Mouse (Mus musculus): ENCODE data around the gene Slc23a4.

Gene Slc23a4

GRCm38 (mm10) chr6:34955862-34956241, 32.4 kb downstream of the Slc23a4 start:
- in situ Hi-C loops (cut with MboI, MseI): no loop called here

GRCm38 (mm10) chr6:34954926-34955861, 33.0 kb downstream of the Slc23a4 start:
- in situ Hi-C loops (cut with MboI, MseI): no loop called here

DNA sequence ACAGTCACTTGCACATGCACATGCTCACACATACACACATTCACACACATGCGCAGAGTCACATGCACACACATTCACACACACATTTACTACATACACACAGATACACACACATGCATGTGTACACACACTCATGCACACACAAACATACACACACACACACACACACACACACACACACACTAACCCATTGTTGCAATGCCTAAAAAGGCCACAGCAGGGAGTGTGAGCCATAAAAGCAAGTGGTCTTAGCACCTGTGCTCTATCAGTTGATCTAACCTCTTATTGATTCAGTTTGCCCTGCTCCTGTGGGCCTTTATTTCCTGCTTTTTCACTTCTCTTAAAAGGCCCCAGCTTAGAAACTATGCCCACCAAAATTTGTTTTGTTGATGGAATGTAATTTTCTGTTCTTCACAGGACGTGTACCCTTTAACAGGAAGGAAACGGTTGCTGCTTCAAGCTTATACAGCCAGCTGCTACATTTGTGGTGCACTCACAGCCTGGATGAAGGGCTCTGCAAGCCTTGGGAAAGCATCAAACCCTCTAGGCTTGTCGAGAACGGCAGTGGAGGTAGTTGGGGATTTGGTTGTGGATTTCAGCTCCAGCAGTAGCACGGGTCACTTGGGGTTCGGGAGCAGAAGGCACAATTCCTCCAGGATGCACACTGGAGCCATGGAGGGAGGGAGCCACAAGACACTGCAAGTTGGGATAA, 36.1 kb downstream of the Slc23a4 start:
- in situ Hi-C loops (cut with MboI, MseI): no loop called here

- in situ Hi-C loops (cut with MboI, MseI): no loop called here
Measured at GRCm38 (mm10) chr6:34951518-34951917, 36.7 kb downstream of the Slc23a4 start.

GRCm38 (mm10) chr6:34948461-34948860, 39.7 kb downstream of the Slc23a4 start:
- in situ Hi-C loops (cut with MboI, MseI): no loop called here

DNA sequence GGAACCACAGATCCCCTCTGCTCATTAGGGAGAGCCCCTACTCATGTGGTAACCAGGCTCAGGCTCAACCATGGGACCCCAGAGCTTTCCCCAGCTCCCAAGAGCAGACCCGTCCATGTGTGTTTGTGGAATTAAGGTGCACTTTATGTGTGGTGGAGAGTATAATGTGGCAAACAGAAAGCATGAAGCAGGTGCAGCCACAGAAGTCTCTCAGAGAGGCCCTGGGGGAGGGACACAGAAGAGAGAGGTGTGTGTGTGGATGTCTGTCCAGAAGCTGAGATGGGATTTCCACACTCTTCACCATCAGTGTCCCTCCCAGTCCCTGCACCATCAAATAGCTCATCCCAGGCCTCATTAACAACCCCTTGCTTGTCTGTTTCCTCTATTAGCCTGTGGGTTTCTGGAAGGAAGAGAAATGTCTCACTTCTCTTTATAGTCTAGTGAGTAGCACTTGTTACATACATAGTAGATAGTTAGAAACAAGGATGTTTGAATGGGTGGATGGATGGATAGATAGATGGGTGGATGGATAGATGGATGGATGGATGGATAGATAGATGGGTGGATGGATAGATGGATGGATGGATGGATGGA, 41.6 kb downstream of the Slc23a4 start:
- in situ Hi-C loops (cut with MboI, MseI): no loop called here

GRCm38 (mm10) chr6:34943499-34943898, 44.7 kb downstream of the Slc23a4 start:
- in situ Hi-C loops (cut with MboI, MseI): no loop called here

DNA sequence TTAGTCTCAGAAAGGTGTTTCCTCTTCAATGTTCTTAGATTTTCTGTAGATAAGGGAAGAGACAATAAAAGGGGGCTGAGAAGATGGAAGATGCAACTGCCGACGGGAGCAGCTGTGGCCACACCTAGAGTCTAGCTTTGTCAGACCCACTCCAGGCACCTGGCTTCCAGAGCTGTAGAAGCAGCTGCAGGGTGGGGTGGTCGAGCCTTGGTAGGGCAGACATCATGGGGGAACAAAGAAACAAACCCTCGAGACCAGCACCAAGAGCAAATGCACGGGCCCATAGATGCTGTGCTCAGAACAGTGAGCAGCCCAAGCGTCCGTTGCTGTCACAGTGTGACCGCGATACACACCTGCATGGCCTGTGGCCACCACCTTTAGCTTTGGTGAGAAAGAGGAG, 45.8 kb downstream of the Slc23a4 start:
- in situ Hi-C loops (cut with MboI, MseI): no loop called here

DNA sequence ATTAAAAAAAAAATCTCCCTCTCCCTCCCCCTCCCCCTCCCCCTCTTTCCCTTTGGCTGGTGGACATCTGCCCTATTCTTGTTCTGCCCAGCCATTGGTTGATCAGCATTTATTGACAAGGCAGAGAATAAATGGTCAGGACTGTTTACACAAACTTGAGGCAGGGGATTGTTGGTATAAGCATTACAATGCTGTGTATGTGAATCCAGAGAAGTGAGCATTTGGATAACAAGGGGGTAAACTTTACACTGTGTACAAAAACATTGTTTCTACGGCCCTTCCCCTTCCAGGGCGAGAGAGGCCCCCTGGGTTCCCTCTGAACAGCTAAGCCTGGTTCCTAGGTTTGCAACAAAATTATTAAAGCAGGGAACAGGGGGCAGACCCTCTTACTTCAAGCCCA, 46.7 kb downstream of the Slc23a4 start:
- in situ Hi-C loops (cut with MboI, MseI): no loop called here

DNA sequence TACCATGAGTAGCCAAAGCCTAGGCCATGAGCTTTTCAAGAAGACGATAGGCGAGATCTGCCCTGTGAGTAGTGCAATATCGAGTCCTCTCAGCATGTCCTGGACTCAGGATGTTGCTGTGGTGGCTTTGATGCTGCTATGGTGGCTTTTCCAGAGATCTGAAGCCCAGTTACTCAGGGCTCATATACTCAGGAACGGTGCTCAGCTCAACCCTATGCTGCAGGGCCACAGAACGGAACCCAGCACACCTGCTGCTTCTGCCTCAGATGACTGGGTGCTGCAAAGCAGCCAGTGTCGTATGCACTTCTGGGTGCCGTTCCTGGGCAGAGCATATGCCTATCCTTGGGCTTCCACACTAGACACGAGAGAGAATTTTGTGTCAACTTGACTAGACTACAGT, 48.8 kb downstream of the Slc23a4 start:
- in situ Hi-C loops (cut with MboI, MseI): loop anchor here (10.0 kb wide), 1 partner anchor 55 kb away; no protein-coding TSS in a partner anchor

DNA sequence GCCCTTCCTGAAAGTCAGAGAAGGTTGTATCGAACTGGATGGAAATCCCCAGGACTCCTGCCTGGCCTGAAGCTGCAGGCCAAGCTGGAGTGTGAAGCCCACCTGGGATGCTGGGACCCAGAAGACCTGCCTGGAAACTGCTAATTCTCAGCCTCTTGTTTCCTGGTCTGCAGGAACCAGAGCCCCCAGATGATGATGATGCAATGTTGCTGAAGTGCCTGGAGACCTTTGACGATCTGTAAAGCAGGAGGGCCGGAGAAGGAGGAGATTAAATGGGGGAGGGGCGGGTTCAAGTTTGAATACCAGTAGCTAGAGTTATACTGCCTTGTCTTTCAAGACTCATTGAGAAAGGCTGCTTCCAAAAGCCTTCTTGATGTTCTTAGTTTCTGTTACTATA, 49.3 kb downstream of the Slc23a4 start:
- in situ Hi-C loops (cut with MboI, MseI): loop anchor here (10.0 kb wide), 1 partner anchor 56 kb away; no protein-coding TSS in a partner anchor

DNA sequence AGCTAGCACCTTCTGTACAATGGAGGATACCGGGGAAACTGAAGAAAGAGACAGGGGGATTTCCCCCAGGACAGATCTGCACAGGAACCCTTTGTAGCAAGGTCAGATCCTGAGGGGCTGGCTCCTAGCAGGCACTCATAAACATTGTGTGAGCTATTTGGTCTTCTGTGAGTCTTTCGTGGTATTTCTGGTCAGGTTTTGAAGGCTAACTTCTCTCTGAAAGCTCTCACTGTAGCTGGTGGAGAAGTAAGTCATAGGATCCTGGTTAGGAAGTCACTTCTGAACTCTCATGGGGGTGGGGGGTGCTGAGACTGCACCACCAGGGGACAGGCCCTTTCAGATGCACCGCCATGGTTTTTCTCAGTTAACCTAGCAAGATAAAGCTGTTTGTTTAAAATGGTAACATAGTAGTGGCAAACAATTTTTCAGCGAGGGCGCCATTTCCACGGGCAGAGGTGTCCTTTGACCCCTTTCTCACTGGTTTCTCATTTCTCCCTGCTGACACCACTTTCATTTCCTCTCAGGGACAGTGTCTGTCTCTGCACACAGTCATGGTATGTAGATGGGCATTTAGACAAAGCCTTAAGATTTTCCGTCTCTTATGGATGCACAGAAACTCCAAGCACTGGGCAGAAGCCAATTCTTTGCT, 49.8 kb downstream of the Slc23a4 start:
- in situ Hi-C loops (cut with MboI, MseI): loop anchor here (10.0 kb wide), 1 partner anchor 56 kb away; no protein-coding TSS in a partner anchor

GRCm38 (mm10) chr6:34936743-34937142, 51.5 kb downstream of the Slc23a4 start:
- in situ Hi-C loops (cut with MboI, MseI): loop anchor here (10.0 kb wide), 1 partner anchor 58 kb away; no protein-coding TSS in a partner anchor

GRCm38 (mm10) chr6:34932633-34933032, 55.6 kb downstream of the Slc23a4 start:
- in situ Hi-C loops (cut with MboI, MseI): loop anchor here (10.0 kb wide), 1 partner anchor 62 kb away; no protein-coding TSS in a partner anchor

- in situ Hi-C loops (cut with MboI, MseI): no loop called here
Measured at GRCm38 (mm10) chr6:34927594-34927993, 60.6 kb downstream of the Slc23a4 start.

- in situ Hi-C loops (cut with MboI, MseI): no loop called here
Measured at GRCm38 (mm10) chr6:34927156-34927555, 61.0 kb downstream of the Slc23a4 start.

GRCm38 (mm10) chr6:34921941-34922340, 66.3 kb downstream of the Slc23a4 start:
- in situ Hi-C loops (cut with MboI, MseI): no loop called here

- in situ Hi-C loops (cut with MboI, MseI): no loop called here
Measured at GRCm38 (mm10) chr6:34920631-34921030, 67.6 kb downstream of the Slc23a4 start.

- in situ Hi-C loops (cut with MboI, MseI): no loop called here
Measured at GRCm38 (mm10) chr6:34919956-34920355, 68.2 kb downstream of the Slc23a4 start, which contains the start of gene Stra8. Stra8 (plus strand) TSS chr6:34920163.

DNA sequence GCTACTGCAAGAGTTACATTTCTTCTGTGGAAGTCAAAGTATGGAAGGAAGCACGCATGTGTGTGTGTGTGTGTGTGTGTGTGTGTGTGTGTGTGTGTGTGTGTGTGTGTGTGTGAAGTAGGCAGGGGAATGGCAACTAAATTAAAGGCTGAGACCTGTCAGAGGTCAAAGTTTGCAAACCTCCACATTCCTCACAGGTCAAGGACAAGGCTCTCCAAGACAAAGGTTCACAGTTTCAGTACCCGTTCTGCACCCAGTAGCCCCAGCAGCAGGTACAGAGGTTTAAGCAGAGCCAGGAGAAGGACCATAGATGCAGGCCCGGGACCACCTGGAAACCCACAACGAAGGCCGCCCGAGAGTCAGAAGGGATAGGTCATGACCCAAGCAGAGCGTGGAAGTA, 69.1 kb downstream of the Slc23a4 start:
- in situ Hi-C loops (cut with MboI, MseI): no loop called here

GRCm38 (mm10) chr6:34914462-34914861, 73.7 kb downstream of the Slc23a4 start:
- in situ Hi-C loops (cut with MboI, MseI): no loop called here

All from T-helper 2 cell (primary cell).